Mouse (Mus musculus) heart, embryonic 10.5 days (tissue): ENCODE measurements around the gene Prdm16. TPM values are rescaled to one million over a fixed set of nuclear protein-coding genes. Genes with fewer than 3 reads are reported as not detected.

Source experiments
- DNase-seq: peaks from one replicate; pipeline ENCODE4 v3.0.0-alpha.2; 2017; ENCODE audit warnings: low spot score
- H3K27ac ChIP-seq: fragments of 300-500 bp; sonication (generic); 2 replicates; pipeline ENCODE4 v1.5.1; 2016; ENCODE audit warnings: mild to moderate bottlenecking
- H3K27me3 ChIP-seq: fragments of 300-500 bp; sonication (generic); 2 replicates; pipeline ENCODE4 v1.6.1; 2016; ENCODE audit warnings: mild to moderate bottlenecking; ENCODE audit not compliant: poor library complexity, insufficient read depth, severe bottlenecking
- H3K36me3 ChIP-seq: fragments of 300-500 bp; sonication (generic); 2 replicates; pipeline ENCODE4 v1.6.1; 2016; ENCODE audit warnings: mild to moderate bottlenecking, moderate library complexity
- H3K4me1 ChIP-seq: fragments of 300-500 bp; sonication (generic); 2 replicates; pipeline ENCODE4 v1.6.1; 2016; ENCODE audit warnings: mild to moderate bottlenecking
- H3K4me3 ChIP-seq: fragments of 300-500 bp; sonication (generic); 2 replicates; pipeline ENCODE4 v1.5.1; 2016; ENCODE audit warnings: mild to moderate bottlenecking, moderate library complexity
- H3K9me3 ChIP-seq: fragments of 300-500 bp; sonication (generic); 2 replicates; pipeline ENCODE4 v1.6.1; 2016; ENCODE audit warnings: mild to moderate bottlenecking, moderate library complexity
- WGBS: fragments of 180-500 bp; shearing (Covaris S2); methylation state at CpG from one replicate; pipeline ENCODE4 v1.1.7; 2016; 5-methylcytosine and 5-hydroxymethylcytosine counted together
- polyA plus RNA-seq: library from polyadenylated mRNA; unstranded; fragments of >200 nt; fragmentation: Nextera tagmentation; extraction: Ambion mirVana; gene quantifications from 2 replicates; pipeline ENCODE4 v1.2.1, GENCODE M21; 2016

Prdm16 gene
- polyA plus RNA-seq, 1 experiment from 2014 or later = 13.9 TPM

- H3K36me3 ChIP-seq = no peaks in the 10 kb centered on the region; the same call in 1 of the 2 replicates
- peak overlapping the region; percentile 77 for H3K27ac ChIP-seq
- H3K4me1 ChIP-seq = peaks cover 53% of the 10 kb centered on the region
- peaks cover 42% of the 10 kb centered on the region for H3K27me3 ChIP-seq
- peak overlapping the region; percentile 6; the same call in 1 of the 2 replicates for H3K4me3 ChIP-seq
- WGBS = 5% methylated on average over 10 of the region's 10 CpGs
- no peaks in the 10 kb centered on the region for H3K9me3 ChIP-seq
- DNase-seq = no peak
Measured at GRCm38 (mm10) chr4:154422431-154422913, 214.2 kb downstream of the Prdm16 start.

GRCm38 (mm10) chr4:154420749-154421148 is 215.9 kb downstream of the Prdm16 start:
- Histone ChIP-seq H3K27ac (no peak overlapping the region), H3K9me3 (no peaks in the 10 kb centered on the region), H3K4me1 (peaks cover 44% of the 10 kb centered on the region), H3K36me3 (no peaks in the 10 kb centered on the region; the same call in 1 of the 2 replicates), H3K27me3 (peaks cover 33% of the 10 kb centered on the region), H3K4me3 (no peak overlapping the region)
- WGBS = 86% methylated on average over 17 of the region's 17 CpGs
- DNase-seq = no peak

GRCm38 (mm10) chr4:154419766-154420165 is 216.9 kb downstream of the Prdm16 start:
- H3K27ac ChIP-seq = 0 out of 2 replicates have a peak overlapping the region, but pooled peaks have one; percentile 59
- 85% methylated on average over 4 of the region's 4 CpGs for WGBS
- H3K27me3 ChIP-seq = peaks cover 41% of the 10 kb centered on the region
- DNase-seq = no peak
- H3K36me3 ChIP-seq = no peaks in the 10 kb centered on the region; the same call in 1 of the 2 replicates
- no peaks in the 10 kb centered on the region for H3K9me3 ChIP-seq
- no peak overlapping the region for H3K4me3 ChIP-seq
- peaks cover 43% of the 10 kb centered on the region for H3K4me1 ChIP-seq

- DNase-seq = no peak
- Histone ChIP-seq H3K27ac (0 out of 2 replicates have a peak overlapping the region, but pooled peaks have one; percentile 56), H3K4me3 (no peak overlapping the region), H3K9me3 (no peaks in the 10 kb centered on the region), H3K4me1 (peaks cover 39% of the 10 kb centered on the region), H3K36me3 (no peaks in the 10 kb centered on the region; the same call in 1 of the 2 replicates), H3K27me3 (peaks cover 46% of the 10 kb centered on the region)
- 26% methylated on average over 2 of the region's 2 CpGs for WGBS
Measured at GRCm38 (mm10) chr4:154418993-154419392, 217.7 kb downstream of the Prdm16 start.

GRCm38 (mm10) chr4:154418327-154418744 is 218.3 kb downstream of the Prdm16 start:
- H3K27me3 ChIP-seq = peaks cover 47% of the 10 kb centered on the region
- H3K27ac ChIP-seq = peak overlapping the region; percentile 56
- 62% methylated on average over 4 of the region's 4 CpGs for WGBS

GRCm38 (mm10) chr4:154416728-154417127 is 219.9 kb downstream of the Prdm16 start:
- H3K27ac ChIP-seq = peak overlapping the region; percentile 32; the same call in 1 of the 2 replicates
- no peaks in the 10 kb centered on the region for H3K9me3 ChIP-seq
- H3K36me3 ChIP-seq = no peaks in the 10 kb centered on the region; the same call in 1 of the 2 replicates
- 63% methylated on average over 6 of the region's 6 CpGs for WGBS
- peaks cover 52% of the 10 kb centered on the region for H3K27me3 ChIP-seq
- H3K4me1 ChIP-seq = peaks cover 44% of the 10 kb centered on the region
- H3K4me3 ChIP-seq = no peak overlapping the region
- DNase-seq = no peak

More at GRCm38 (mm10) chr4:154418327-154418744, 218.3 kb downstream of the Prdm16 start:
- no peak for DNase-seq
- H3K36me3 ChIP-seq = no peaks in the 10 kb centered on the region; the same call in 1 of the 2 replicates
- H3K4me3 ChIP-seq = no peak overlapping the region
- no peaks in the 10 kb centered on the region for H3K9me3 ChIP-seq
- H3K4me1 ChIP-seq = peaks cover 39% of the 10 kb centered on the region

GRCm38 (mm10) chr4:154414885-154415284 is 221.8 kb downstream of the Prdm16 start:
- DNase-seq = no peak
- H3K27me3 ChIP-seq = peaks cover 56% of the 10 kb centered on the region
- peaks cover 63% of the 10 kb centered on the region for H3K4me1 ChIP-seq
- no peaks in the 10 kb centered on the region; the same call in 1 of the 2 replicates for H3K36me3 ChIP-seq
- H3K27ac ChIP-seq = peak overlapping the region; percentile 72
- H3K4me3 ChIP-seq = no peak overlapping the region
- no peaks in the 10 kb centered on the region for H3K9me3 ChIP-seq
- WGBS = 56% methylated on average over 4 of the region's 4 CpGs

DNA sequence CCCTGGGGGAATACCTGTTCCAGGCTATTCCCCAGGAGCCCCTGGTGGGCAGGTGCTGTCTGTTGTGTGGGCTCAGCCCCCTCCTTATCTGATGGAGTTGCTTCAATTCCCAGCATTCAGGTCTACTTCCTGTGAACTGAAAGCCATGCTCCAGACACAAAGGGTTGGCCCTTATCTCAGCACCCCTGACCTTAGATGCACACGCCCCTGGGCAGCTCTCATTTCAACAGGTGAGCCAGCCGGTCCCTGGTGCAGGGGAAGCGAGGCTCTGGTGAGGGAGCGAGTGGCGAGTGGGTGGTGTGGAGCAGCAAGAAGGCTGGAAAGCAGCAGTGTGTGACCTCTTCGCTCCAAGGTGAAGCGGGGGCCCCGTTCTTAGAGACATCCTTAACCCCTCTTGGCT is 226.1 kb downstream of the Prdm16 start:
- H3K4me1 ChIP-seq = peaks cover 84% of the 10 kb centered on the region
- H3K27me3 ChIP-seq = peaks cover 83% of the 10 kb centered on the region
- no peaks in the 10 kb centered on the region for H3K36me3 ChIP-seq
- WGBS = 47% methylated on average over 8 of the region's 8 CpGs
- DNase-seq = no peak
- peak overlapping the region; percentile 86 for H3K27ac ChIP-seq
- H3K4me3 ChIP-seq = peak overlapping the region; percentile 33
- H3K9me3 ChIP-seq = no peaks in the 10 kb centered on the region

DNA sequence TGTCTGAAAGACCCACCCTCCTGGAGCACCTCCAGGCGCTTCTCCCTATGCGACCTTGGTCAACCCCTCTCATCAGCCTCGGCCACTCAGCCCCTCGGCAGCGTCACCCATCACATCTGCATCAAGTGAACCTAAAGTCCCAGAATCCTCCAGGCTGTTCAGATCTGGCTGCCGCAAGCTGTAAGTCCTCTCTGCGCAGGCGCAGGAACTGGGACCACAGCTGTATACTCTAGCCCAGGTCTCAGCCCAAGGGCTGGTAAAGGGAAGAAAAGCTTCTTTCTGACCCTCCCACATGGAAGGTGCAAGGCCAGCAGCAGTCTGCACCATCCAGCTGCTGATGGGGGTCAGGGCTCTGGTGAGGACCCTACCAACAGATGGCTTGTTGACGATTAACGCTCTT is 226.8 kb downstream of the Prdm16 start:
- Histone ChIP-seq H3K36me3 (no peaks in the 10 kb centered on the region), H3K27ac (peak overlapping the region; percentile 86), H3K27me3 (peaks cover 85% of the 10 kb centered on the region), H3K9me3 (no peaks in the 10 kb centered on the region), H3K4me1 (peaks cover 78% of the 10 kb centered on the region), H3K4me3 (no peak overlapping the region; the same call in 1 of the 2 replicates)
- no peak for DNase-seq
- WGBS = 62% methylated on average over 10 of the region's 10 CpGs

DNA sequence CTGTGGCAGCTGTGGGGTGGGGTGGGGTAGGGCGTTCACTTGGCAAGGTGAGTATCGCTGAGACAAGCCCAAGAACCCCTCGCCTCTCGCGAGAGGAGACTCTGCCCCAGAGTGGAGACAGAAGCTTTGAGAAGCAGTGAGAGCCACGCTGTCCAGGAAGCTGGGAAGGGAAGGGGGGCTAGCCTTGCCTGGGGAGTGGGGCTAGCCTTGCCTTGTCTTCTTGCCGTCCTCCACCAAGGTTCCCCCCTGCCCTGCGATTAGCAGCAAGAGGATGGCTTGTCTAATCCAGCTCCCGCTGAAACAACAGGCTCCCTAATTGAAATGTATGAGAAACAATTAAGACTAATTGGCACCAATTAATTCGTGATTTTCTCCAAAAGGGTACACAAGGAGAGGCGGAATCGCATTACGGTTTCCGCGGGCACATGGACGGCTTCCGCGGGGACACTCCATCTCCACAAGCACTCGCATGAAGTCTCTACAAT is 227.4 kb downstream of the Prdm16 start:
- WGBS = 42% methylated on average over 19 of the region's 19 CpGs
- Histone ChIP-seq H3K4me1 (peaks cover 74% of the 10 kb centered on the region), H3K27ac (peak overlapping the region; percentile 86; the same call in 1 of the 2 replicates), H3K27me3 (peaks cover 85% of the 10 kb centered on the region), H3K4me3 (no peak overlapping the region), H3K9me3 (no peaks in the 10 kb centered on the region), H3K36me3 (no peaks in the 10 kb centered on the region)
- no peak for DNase-seq

DNA sequence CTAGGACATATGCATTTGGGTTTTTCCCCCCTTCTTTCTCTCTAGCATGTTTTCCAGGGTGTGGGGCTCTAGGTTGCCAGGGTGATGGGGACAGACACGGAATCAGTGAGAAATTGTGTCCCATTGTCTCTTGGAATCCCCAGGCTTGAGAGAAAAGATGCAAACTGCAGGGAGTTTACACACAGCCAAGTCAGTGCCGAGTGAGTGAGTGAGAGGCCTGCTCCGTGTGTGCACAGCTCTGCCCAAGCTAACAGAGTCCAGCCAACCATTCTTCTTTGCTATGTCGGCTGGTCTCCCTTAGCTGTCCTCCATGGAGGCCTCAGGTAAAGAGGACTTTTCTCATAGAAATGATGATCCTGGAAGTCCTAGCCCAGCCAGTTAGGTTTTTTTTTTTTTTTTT is 233.7 kb downstream of the Prdm16 start:
- H3K27me3 ChIP-seq = peaks cover 54% of the 10 kb centered on the region
- H3K36me3 ChIP-seq = no peaks in the 10 kb centered on the region
- peaks cover 48% of the 10 kb centered on the region for H3K4me1 ChIP-seq
- WGBS = 55% methylated on average over 4 of the region's 4 CpGs
- no peak overlapping the region for H3K4me3 ChIP-seq
- DNase-seq = no peak
- H3K9me3 ChIP-seq = no peaks in the 10 kb centered on the region
- peak overlapping the region; percentile 49; the same call in 1 of the 2 replicates for H3K27ac ChIP-seq

- Histone ChIP-seq H3K27ac (peak overlapping the region; percentile 49), H3K27me3 (peaks cover 47% of the 10 kb centered on the region), H3K4me1 (peaks cover 42% of the 10 kb centered on the region), H3K36me3 (no peaks in the 10 kb centered on the region), H3K9me3 (no peaks in the 10 kb centered on the region), H3K4me3 (no peak overlapping the region)
- DNase-seq = no peak
- 47% methylated on average over 10 of the region's 10 CpGs for WGBS
Measured at GRCm38 (mm10) chr4:154401982-154402932, 234.4 kb downstream of the Prdm16 start.

- Histone ChIP-seq H3K27me3 (peaks cover 44% of the 10 kb centered on the region), H3K4me1 (peaks cover 39% of the 10 kb centered on the region), H3K9me3 (no peaks in the 10 kb centered on the region), H3K27ac (peak overlapping the region; percentile 2; the same call in 1 of the 2 replicates), H3K4me3 (no peak overlapping the region), H3K36me3 (no peaks in the 10 kb centered on the region)
- 63% methylated on average over 5 of the region's 5 CpGs for WGBS
- DNase-seq = no peak
Measured at GRCm38 (mm10) chr4:154401379-154401778, 235.3 kb downstream of the Prdm16 start.
